Mouse (Mus musculus) adrenal gland, postnatal 4 days (tissue): ENCODE results near the gene Fbxl19. TPM values are rescaled to one million over a fixed set of nuclear protein-coding genes. Genes with fewer than 3 reads are reported as not detected.

Source experiments
- DNase-seq, 2 experiments: peaks; one replicate each; pipeline ENCODE4 v3.0.0; 2021 to 2022; ENCODE audit warnings: low spot score in 2 of 2, mixed read lengths in 2 of 2
- long read RNA-seq, 2 experiments: library from polyadenylated mRNA; stranded (forward); transcript quantifications; one replicate each; pipeline ENCODE4 v2.0.0; 2021
- total RNA-seq, 2 experiments: library from RNA; stranded (reverse); gene quantifications; 2 replicates each; pipeline ENCODE4 v1.2.3; 2021

Fbxl19 gene
- total RNA-seq = 10 to 100 TPM; 24.6 to 26.0 TPM
- long read RNA-seq, experiment 1, partial matches to known transcripts = 0 of 5 reads
- long read RNA-seq, experiment 1, other reads (novel, unspliced or antisense) = 5 of 5 reads
- long read RNA-seq, experiment 2, partial matches to known transcripts = 8 of 15 reads
- long read RNA-seq, experiment 2, other reads (novel, unspliced or antisense) = 6 of 15 reads

GRCm38 (mm10) chr7:127744366-127745045 is at the start of gene Fbxl19:
Fbxl19 (plus strand) TSS chr7:127744543.
- DNase-seq = peak; percentile 37 to 57

- no peak for DNase-seq
Observed at GRCm38 (mm10) chr7:127698986-127699385, 45.4 kb upstream of the Fbxl19 start.

GRCm38 (mm10) chr7:127700712-127701331 is 43.5 kb upstream of the Fbxl19 start:
- no peak for DNase-seq

DNA sequence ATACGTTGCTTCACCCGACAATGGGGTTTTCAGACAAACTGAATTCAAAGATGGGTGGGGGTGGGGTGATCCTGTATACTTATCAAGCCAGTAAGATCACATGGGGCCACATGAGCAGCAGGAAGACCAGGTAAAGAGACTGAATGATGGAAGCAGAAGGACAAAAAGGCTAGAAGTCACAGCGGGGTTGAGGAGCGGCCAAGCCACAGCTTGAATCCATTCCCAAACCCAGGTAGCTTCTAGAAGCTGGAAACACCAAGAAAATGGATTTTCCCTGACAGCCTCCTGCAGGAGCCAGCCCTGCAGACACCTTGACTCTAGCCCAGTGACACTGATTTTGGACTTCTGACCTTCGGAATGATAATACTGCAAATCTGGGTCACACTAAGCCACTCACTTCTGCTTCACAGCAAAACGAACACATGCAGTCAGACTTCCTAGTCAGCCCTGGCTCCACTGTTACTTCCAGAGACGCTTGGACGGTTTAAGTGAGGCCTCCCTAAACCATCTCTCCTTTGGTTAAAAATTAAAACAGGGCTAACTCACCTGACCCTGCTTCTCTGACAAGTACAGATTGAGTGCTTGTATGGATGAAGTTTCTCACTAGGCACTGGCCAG is 40.7 kb upstream of the Fbxl19 start:
- DNase-seq = no peak

- no peak for DNase-seq
Observed at GRCm38 (mm10) chr7:127704598-127704997, 39.7 kb upstream of the Fbxl19 start.

- no peak for DNase-seq
Observed at GRCm38 (mm10) chr7:127705706-127706105, 38.6 kb upstream of the Fbxl19 start.

GRCm38 (mm10) chr7:127707045-127707956 is 37.0 kb upstream of the Fbxl19 start:
- DNase-seq = no peak

GRCm38 (mm10) chr7:127707957-127708206 is 36.5 kb upstream of the Fbxl19 start:
- DNase-seq = no peak

GRCm38 (mm10) chr7:127708207-127709078 is 35.9 kb upstream of the Fbxl19 start, which contains the start of gene Bcl7c:
Bcl7c (minus strand) TSS chr7:127708933.
- peak; percentile 80 to 87 for DNase-seq

GRCm38 (mm10) chr7:127709261-127709979 is 34.9 kb upstream of the Fbxl19 start:
- DNase-seq = no peak

DNA sequence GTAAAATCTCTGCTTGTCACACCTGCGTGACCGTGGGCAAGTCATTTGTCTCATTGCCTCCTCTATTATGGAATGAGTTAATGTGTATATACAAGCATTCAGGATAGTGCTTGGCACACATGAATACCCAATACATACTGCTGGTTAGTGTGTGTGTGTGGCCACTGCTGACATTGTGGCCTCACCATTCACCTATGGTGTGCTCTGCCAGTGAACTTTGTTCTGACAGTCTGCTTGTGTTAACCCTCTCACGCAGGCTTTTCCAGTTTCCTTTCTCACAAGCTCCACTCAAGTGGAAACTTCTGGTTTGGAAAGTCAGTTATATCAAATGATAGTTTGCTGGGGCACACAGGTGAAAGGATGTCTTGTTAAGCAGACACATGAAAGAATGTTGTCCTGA is 33.3 kb upstream of the Fbxl19 start:
- DNase-seq = no peak

DNA sequence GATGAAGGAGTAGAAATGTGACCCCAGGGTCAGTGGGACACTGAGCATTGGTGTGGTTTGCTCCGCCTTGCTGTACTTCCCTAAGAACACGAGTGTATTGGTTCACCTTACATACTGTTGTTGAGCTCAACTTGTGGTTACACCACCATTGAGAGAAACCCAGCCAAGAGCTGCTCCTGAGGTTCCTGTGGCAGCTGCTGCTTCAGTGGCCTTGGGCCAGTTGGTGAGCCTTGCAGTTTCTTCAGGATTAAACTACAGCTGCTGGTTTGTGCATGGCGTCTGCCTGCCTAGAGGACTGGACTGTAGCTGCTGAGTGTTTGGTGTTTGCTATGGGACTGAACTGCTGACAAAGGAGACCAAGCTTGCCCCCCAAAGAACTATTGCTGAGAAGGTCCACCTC is 32.9 kb upstream of the Fbxl19 start:
- no peak for DNase-seq

GRCm38 (mm10) chr7:127712461-127713385 is 31.6 kb upstream of the Fbxl19 start, which contains the start of gene Ctf1:
Ctf1 (plus strand) TSS chr7:127712736.
- DNase-seq = peak in 1 of 2 experiments; percentile 63

GRCm38 (mm10) chr7:127714816-127715215 is 29.5 kb upstream of the Fbxl19 start:
- DNase-seq = no peak

DNA sequence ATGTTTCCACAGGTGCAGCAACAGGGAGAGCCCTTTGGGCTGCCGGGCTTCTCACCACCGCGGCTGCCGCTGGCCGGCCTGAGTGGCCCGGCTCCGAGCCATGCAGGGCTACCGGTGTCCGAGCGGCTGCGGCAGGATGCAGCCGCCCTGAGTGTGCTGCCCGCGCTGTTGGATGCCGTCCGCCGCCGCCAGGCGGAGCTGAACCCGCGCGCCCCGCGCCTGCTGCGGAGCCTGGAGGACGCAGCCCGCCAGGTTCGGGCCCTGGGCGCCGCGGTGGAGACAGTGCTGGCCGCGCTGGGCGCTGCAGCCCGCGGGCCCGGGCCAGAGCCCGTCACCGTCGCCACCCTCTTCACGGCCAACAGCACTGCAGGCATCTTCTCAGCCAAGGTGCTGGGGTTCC is 27.4 kb upstream of the Fbxl19 start:
- DNase-seq = peak; percentile 35 to 39

DNA sequence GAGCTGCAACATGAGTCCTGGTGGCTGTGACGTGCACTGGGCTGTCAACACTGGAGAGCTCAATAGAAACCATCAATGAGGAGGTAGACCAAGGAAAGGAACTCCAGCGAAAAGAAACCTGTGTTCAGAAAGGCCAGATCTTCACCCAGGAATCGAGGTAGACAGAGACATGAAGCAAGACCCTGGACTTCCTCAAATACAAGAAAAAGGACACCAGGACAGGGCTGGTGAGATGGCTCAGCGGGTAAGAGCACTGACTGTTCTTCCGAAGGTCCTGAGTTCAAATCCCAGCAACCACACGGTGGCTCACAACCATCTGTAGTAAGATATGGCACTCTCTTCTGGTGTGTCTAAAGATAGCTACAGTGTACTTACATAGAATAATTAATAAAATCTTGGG is 26.0 kb upstream of the Fbxl19 start:
- DNase-seq = no peak

GRCm38 (mm10) chr7:127719258-127719657 is 25.1 kb upstream of the Fbxl19 start:
- no peak for DNase-seq

DNA sequence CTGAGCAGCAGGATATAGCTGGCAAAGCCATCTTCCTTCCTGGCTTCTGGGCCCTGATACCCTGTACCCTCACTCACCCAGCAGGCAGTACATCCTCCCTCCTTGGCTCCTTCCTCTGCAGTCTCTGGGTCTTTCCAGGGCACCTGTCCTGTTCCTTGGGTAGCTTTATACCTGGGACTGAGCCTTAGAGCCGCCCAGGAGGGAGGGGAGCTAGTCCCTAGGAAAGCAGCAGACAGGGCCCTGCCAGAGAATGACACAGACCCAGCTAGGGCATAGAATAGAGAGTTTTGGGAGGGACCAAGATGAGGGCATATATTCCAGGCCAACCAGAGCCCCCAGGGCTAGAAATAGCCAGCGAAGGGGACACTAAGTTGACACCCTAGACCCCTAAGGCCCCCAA is 18.9 kb upstream of the Fbxl19 start:
- no peak for DNase-seq
